In genomic region chr4:67646090-67646489, GRCm38 (mm10) we compare ENCODE assay signal across 15 mouse cellular contexts.
"Had no signal": no experiment of that assay in that cellular context is flagged by ENCODE, and none has a peak within 500 bp of the region (broad histone marks: within the 10 kb centered on the region; RNA-seq: fewer than 3 reads in every experiment).

No protein-coding gene starts in this region.

- H3K9me3 ChIP-seq: limb, embryonic 12.5 days; liver, embryonic 15.5 days; midbrain, embryonic 10.5 days; neural tube, embryonic 12.5 days had no signal

- ATAC-seq: lung, postnatal 0 days had no signal

- H3K27ac ChIP-seq: kidney, postnatal 0 days; limb, embryonic 12.5 days; liver, embryonic 15.5 days; midbrain, embryonic 10.5 days; neural tube, embryonic 12.5 days had no signal

- DNase-seq: kidney, postnatal 36 days; layer of hippocampus, adult 9-11 months; layer of hippocampus, postnatal 36 days; liver; lung, adult 2 months; lung, postnatal 36 days; midbrain, embryonic 14.5 days; right cerebral cortex, postnatal 25 days; thymus, postnatal 4 days had no signal

- H3K4me3 ChIP-seq: limb, embryonic 12.5 days; liver, embryonic 15.5 days; midbrain, embryonic 10.5 days; neural tube, embryonic 12.5 days had no signal

- H3K27me3 ChIP-seq: limb, embryonic 12.5 days; liver, embryonic 15.5 days; neural tube, embryonic 12.5 days had no signal

- H3K36me3 ChIP-seq: limb, embryonic 12.5 days; liver, embryonic 15.5 days; midbrain, embryonic 10.5 days; neural tube, embryonic 12.5 days had no signal

- H3K9ac ChIP-seq: limb, embryonic 12.5 days; liver, embryonic 15.5 days; neural tube, embryonic 12.5 days had no signal

- H3K4me2 ChIP-seq: limb, embryonic 12.5 days; liver, embryonic 15.5 days; neural tube, embryonic 12.5 days had no signal

- H3K4me1 ChIP-seq: limb, embryonic 12.5 days; liver, embryonic 15.5 days; midbrain, embryonic 10.5 days; neural tube, embryonic 12.5 days had no signal
